Mouse (Mus musculus): ENCODE measurements around the gene Tnfrsf11a.

DNA sequence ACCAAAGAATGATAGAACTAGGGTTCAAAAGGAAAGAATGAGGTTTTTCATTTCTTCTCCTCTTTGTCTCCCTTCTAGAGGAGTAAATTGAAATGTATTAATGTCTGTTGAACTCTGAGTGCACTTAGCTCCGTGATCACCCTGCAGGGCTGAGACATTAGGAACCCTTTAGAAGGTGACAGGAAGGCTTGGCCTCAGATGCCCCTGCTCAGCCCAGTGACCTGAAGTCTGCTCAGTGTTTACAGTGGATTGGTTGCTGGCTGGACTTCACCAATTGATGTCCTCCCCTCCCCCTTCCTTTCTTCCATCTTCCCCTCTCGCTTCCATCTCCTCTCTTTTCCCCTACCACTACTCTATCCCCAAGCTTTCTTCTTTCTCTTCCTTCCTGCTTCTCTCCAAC is 63.3 kb downstream of the Tnfrsf11a start:
- TF ChIP-seq POLR2A (IDR thresholded peaks at IDR 0.05; ENCODE audit: low read depth, low read length) (no peak), CTCF (conservative IDR thresholded peaks at IDR 0.05; ENCODE audit: insufficient read depth, insufficient read length, low read depth, low read length) (no peak)
